Mouse (Mus musculus) ES-CJ7 (cell line): ENCODE data around the gene Gm3239.
"Not testable (repeated sequence)": the region's sequence is repeated elsewhere in the genome, so short reads cannot be mapped to it uniquely, and the experiment has no call there.

Experiments
- DNase-seq: peaks from one replicate; pipeline ENCODE4 v3.0.0; 2011; ENCODE audit warnings: low read depth, low spot score

The Gm3239 gene

GRCm38 (mm10) chr14:4663892-4664291 lies at the start of gene Gm3239:
Gm3239 (plus strand) TSS chr14:4664192.
- not testable (repeated sequence) for DNase-seq

- DNase-seq = not testable (repeated sequence)
Measured at GRCm38 (mm10) chr14:4632052-4632451, 31.9 kb upstream of the Gm3239 start, which contains the start of gene Gm8159. Gm8159 (plus strand) TSS chr14:4632352.

DNA sequence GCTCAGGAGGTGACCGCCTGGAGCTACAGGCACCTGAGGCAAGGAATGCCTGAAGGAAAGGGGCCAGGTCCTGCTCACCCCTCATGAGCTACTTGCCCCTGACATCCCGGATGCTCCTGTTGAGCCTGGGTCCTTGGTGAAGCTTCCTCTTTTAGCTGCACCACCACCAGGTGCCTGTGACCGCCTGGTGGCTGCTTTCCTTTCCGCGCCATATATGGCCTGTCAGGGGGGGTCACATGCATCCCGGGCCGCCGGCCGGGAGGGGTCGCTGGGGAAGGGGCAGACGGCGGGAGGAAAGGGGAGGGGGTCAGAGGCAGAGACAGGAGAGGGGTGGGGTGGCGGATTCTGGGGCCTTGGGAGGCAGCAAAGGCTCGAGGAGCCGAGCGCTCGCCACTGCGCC lies 14.7 kb upstream of the Gm3239 start:
- DNase-seq = not testable (repeated sequence)

GRCm38 (mm10) chr14:4650324-4650723 lies 13.7 kb upstream of the Gm3239 start:
- DNase-seq = not testable (repeated sequence)

DNA sequence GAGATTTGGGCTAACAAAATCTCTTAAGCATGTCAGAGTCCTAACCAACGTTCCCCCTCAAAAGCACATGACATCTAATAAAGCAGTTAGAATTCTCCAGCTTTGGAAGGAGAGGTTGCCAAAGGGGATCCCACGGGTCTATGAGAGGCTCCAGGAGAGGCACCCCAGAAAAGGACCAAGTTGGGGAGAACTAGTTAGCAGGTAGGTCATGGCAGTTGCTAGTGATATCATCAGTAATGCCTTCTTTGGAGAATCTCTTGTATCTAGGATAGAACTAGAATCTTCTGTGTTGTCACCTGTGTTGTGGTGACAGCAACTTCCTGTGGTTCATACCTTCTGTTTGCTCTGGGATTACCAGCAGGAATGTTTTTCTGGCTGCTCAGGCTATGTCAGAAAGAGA lies 44.9 kb downstream of the Gm3239 start, which contains the start of gene Gm7876:
Gene Gm7876, plus strand, starts transcription at position 301 of the 400 bp plus-strand sequence.
- not testable (repeated sequence) for DNase-seq
